Mouse (Mus musculus) CH12.LX (cell line): ENCODE measurements around the gene Rabep1. TPM values are rescaled to one million over a fixed set of nuclear protein-coding genes. Genes with fewer than 3 reads are reported as not detected.

ENCODE experiments used
- DNase-seq: peaks from one replicate; pipeline ENCODE4 v3.0.0-alpha.2; 2013; ENCODE audit errors: extremely low read depth
- H3K27ac ChIP-seq: 2 replicates; pipeline ENCODE4 v1.5.1; 2012; ENCODE audit warnings: low read depth, mild to moderate bottlenecking, control low read depth, moderate library complexity; ENCODE audit not compliant: insufficient read depth
- H3K27me3 ChIP-seq: replicated peaks from 2 replicates; pipeline ENCODE3; 2012; ENCODE audit warnings: inconsistent platforms
- H3K36me3 ChIP-seq, 2 experiments: replicated peaks in 1 of 2; 2 replicates each; pipeline versions ENCODE3 to v1.6.1; 2012; ENCODE audit warnings: inconsistent platforms in 1 of 2, low read length in 1 of 2, mild to moderate bottlenecking in 1 of 2, mixed read lengths in 1 of 2, moderate library complexity in 1 of 2; ENCODE audit not compliant: control insufficient read depth in 1 of 2, insufficient read depth in 1 of 2
- H3K4me1 ChIP-seq, 2 experiments: 2 replicates each; pipeline ENCODE4 v1.6.1; 2012; ENCODE audit warnings: inconsistent platforms in 1 of 2, moderate library complexity in 1 of 2; ENCODE audit not compliant: insufficient read depth in 2 of 2, control insufficient read depth in 1 of 2
- H3K4me2 ChIP-seq: 2 replicates; pipeline ENCODE4 v1.6.1; 2012; ENCODE audit warnings: low read depth, mild to moderate bottlenecking, control low read depth; ENCODE audit not compliant: poor library complexity, insufficient read depth, severe bottlenecking
- H3K4me3 ChIP-seq, 3 experiments: fragments of 150-350 bp in 1 of 3; sonication (generic) in 1 of 3; replicated peaks in 1 of 3; 2 replicates each; pipeline versions ENCODE3 to v1.5.1; 2011 to 2012; ENCODE audit warnings: low read depth in 2 of 3, low read length in 2 of 3, mild to moderate bottlenecking in 2 of 3, moderate library complexity in 2 of 3, control low read depth in 1 of 3, improper control_type of control experiment in 1 of 3, inconsistent platforms in 1 of 3, mixed read lengths in 1 of 3; ENCODE audit not compliant: poor library complexity in 1 of 3
- H3K79me2 ChIP-seq: replicated peaks from 2 replicates; pipeline ENCODE4 v1.6.1; 2012; ENCODE audit warnings: mild to moderate bottlenecking, moderate library complexity; ENCODE audit not compliant: control insufficient read depth, poor library complexity, insufficient read depth, severe bottlenecking; ENCODE audit errors: extremely low read depth
- H3K9ac ChIP-seq: 2 replicates; pipeline ENCODE4 v1.6.1; 2012; ENCODE audit warnings: low read depth, mild to moderate bottlenecking, control low read depth, moderate library complexity; ENCODE audit not compliant: insufficient read depth
- H3K9me3 ChIP-seq: replicated peaks from 2 replicates; pipeline ENCODE3; 2012; ENCODE audit warnings: low read length, inconsistent platforms, mixed read lengths
- BHLHE40 ChIP-seq: IDR thresholded peaks from 2 replicates; pipeline ENCODE4 v1.6.1; 2011; ENCODE audit warnings: mild to moderate bottlenecking, low read depth, low read length, improper control_type of control experiment
- ELF1 ChIP-seq: IDR thresholded peaks from 2 replicates; pipeline ENCODE4 v1.6.1; 2014; ENCODE audit warnings: low read depth, mild to moderate bottlenecking, inconsistent platforms, low read length, improper control_type of control experiment
- EP300 ChIP-seq: IDR thresholded peaks from 2 replicates; pipeline ENCODE4 v1.6.1; 2011; ENCODE audit warnings: low read length, improper control_type of control experiment
- HCFC1 ChIP-seq: IDR thresholded peaks from 2 replicates; pipeline ENCODE4 v1.6.1; 2012; ENCODE audit warnings: low read depth, mild to moderate bottlenecking, inconsistent platforms, low read length, improper control_type of control experiment
- IRF4 ChIP-seq: IDR thresholded peaks from 2 replicates; pipeline ENCODE4 v1.6.1; 2014; ENCODE audit warnings: low read depth, mild to moderate bottlenecking, inconsistent platforms, low read length, improper control_type of control experiment
- JUN ChIP-seq: IDR thresholded peaks from 2 replicates; pipeline ENCODE4 v1.6.1; 2011; ENCODE audit warnings: low read depth, mild to moderate bottlenecking, low read length, improper control_type of control experiment, moderate library complexity; ENCODE audit not compliant: insufficient read depth
- KAT2A ChIP-seq: IDR thresholded peaks from 2 replicates; pipeline ENCODE4 v1.6.1; 2012; ENCODE audit warnings: low read length, improper control_type of control experiment, inconsistent platforms; ENCODE audit not compliant: insufficient replicate concordance
- MAX ChIP-seq: IDR thresholded peaks from 2 replicates; pipeline ENCODE4 v1.6.1; 2011; ENCODE audit warnings: low read length, improper control_type of control experiment
- MAZ ChIP-seq: IDR thresholded peaks from 2 replicates; pipeline ENCODE4 v1.6.1; 2012; ENCODE audit warnings: low read depth, mild to moderate bottlenecking, inconsistent platforms, low read length, improper control_type of control experiment, moderate library complexity
- MEF2A ChIP-seq: IDR thresholded peaks from 2 replicates; pipeline ENCODE4 v1.6.1; 2014; ENCODE audit warnings: low read depth, mild to moderate bottlenecking, inconsistent platforms, low read length, improper control_type of control experiment, borderline replicate concordance
- MXI1 ChIP-seq: IDR thresholded peaks from 2 replicates; pipeline ENCODE4 v1.6.1; 2011; ENCODE audit warnings: mild to moderate bottlenecking, low read depth, low read length, improper control_type of control experiment
- NRF1 ChIP-seq: IDR thresholded peaks from 2 replicates; pipeline ENCODE4 v1.6.1; 2014; ENCODE audit warnings: low read depth, mild to moderate bottlenecking, inconsistent platforms, low read length, improper control_type of control experiment, moderate library complexity
- POLR2A ChIP-seq: IDR thresholded peaks from 2 replicates; pipeline ENCODE4 v1.6.1; 2011; ENCODE audit warnings: low read depth, mild to moderate bottlenecking, improper control_type of control experiment, low read length
- TBP ChIP-seq: conservative IDR thresholded peaks from 2 replicates; pipeline ENCODE4 v1.6.1; 2011; ENCODE audit warnings: low read depth, low read length, improper control_type of control experiment
- UBTF ChIP-seq: IDR thresholded peaks from 2 replicates; pipeline ENCODE4 v1.6.1; 2012; ENCODE audit warnings: low read depth, mild to moderate bottlenecking, inconsistent platforms, low read length, improper control_type of control experiment, moderate library complexity
- ZMIZ1 ChIP-seq: IDR thresholded peaks from 2 replicates; pipeline ENCODE4 v1.6.1; 2012; ENCODE audit warnings: low read depth, mild to moderate bottlenecking, inconsistent platforms, low read length, improper control_type of control experiment
- dilution Hi-C: fragments of 300-500 bp; cut with MboI; formaldehyde crosslinking; loops from 2 replicates; pipeline ENCODE4 v1.14.3; 2020; ENCODE audit warnings: low sequenced_read_pairs; ENCODE audit not compliant: extremely low pct_unique_long_range_greater_than_20kb, extremely low pct_ligation_motif_present
- in situ Hi-C: fragments of 300-500 bp; cut with MboI; formaldehyde crosslinking; loops from 3 replicates; pipeline ENCODE4 v1.14.3; 2019; ENCODE audit warnings: low sequenced_read_pairs, low pct_ligation_motif_present, low pct_unique_long_range_greater_than_20kb, mixed read lengths
- polyA plus RNA-seq: library from polyadenylated mRNA; unstranded; fragments of >175 nt; gene quantifications from 2 replicates; pipeline ENCODE4 v1.2.1, GENCODE M21; 2012; ENCODE audit warnings: low read depth; ENCODE audit not compliant: insufficient read length
- total RNA-seq, 2 experiments: library from RNA; depleted of rRNA; stranded (reverse); fragments of 300-350 nt in 1 of 2; fragments of >200 nt in 1 of 2; gene quantifications; 2 replicates each; pipeline ENCODE4 v1.2.3; 2012 to 2014

Gene Rabep1
- total and polyA plus RNA-seq, 3 experiments, result 22.3 to 28.3 (median 26.1) TPM

DNA sequence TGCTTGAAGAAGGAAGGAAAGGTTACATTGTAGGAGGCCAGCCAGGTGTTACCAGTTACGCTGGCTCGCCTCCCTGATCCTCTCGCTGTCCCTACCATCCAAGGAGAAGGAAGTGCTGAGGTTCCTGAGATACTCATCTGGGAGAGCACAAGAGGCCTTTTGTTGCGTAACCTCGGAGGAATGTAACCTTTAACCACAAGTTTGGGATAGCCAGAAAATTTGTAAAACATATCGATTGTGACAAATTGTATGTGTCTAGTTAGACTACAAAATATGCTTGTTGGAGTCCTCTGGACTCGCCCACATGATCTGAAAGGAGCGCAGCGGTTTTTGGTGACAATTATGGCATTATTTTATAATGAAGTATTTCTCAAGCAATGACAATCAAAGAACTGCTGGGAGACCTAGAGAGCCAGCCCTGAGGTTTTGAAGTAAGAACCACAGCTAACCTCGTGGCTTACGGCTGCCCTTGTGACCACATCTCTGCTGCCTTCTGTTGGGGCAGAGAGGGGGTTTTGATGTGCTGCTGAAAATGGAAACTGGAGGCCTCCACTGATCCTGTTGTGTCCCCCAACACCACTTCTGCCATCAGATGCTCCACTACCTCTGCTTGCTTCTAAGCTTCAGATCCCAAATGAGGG lies 15.5 kb upstream of the Rabep1 start:
- H3K36me3 ChIP-seq, result no peaks in the 10 kb centered on the region
- H3K79me2 ChIP-seq, result no peaks in the 10 kb centered on the region
- in situ Hi-C loops (no loop called here), dilution Hi-C loops (no loop called here)
- TF ChIP-seq ELF1 (no peak), MXI1 (no peak), UBTF (no peak), JUN (no peak), IRF4 (no peak), MEF2A (no peak)
- no peak overlapping the region for H3K4me2 ChIP-seq
- no peak overlapping the region for H3K27ac ChIP-seq
- H3K9me3 ChIP-seq, result peaks cover 16% of the 10 kb centered on the region
- no peaks in the 10 kb centered on the region for H3K4me1 ChIP-seq
- H3K9ac ChIP-seq, result no peak overlapping the region
- H3K27me3 ChIP-seq, result peaks cover 13% of the 10 kb centered on the region
- no peak for DNase-seq
- no peak overlapping the region for H3K4me3 ChIP-seq

DNA sequence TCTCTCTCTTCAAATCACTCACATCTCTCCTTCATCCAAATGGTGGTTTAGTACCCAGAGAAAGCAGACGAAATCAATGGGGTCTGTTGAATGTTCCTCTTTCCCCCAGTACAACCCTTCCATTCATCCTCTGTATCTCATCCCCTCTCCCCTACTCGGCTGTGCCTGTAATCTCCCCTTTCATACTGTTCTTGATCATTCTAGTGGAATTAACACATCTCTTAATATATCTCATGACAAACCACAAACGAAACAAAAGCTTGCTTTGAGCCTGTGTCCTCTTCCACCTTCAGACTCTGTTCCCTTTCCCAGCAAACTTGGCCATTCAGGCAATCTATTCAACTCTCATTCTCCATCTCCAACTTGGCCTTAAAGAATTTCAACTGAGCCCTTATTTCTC lies 13.4 kb upstream of the Rabep1 start:
- no peak overlapping the region for H3K9ac ChIP-seq
- no peaks in the 10 kb centered on the region for H3K79me2 ChIP-seq
- peaks cover 13% of the 10 kb centered on the region for H3K27me3 ChIP-seq
- no peak overlapping the region for H3K4me2 ChIP-seq
- no peak for DNase-seq
- H3K4me3 ChIP-seq, result no peak overlapping the region
- in situ Hi-C loops, result no loop called here
- peaks cover 16% of the 10 kb centered on the region for H3K9me3 ChIP-seq
- no peaks in the 10 kb centered on the region for H3K36me3 ChIP-seq
- dilution Hi-C loops, result no loop called here
- no peak overlapping the region for H3K27ac ChIP-seq
- peaks cover 2 to 4% of the 10 kb centered on the region in 2 experiments; a peak in 2 of 4 replicates for H3K4me1 ChIP-seq
- TF ChIP-seq MAX, result no peak
- no peak for TF ChIP-seq NRF1
- TF ChIP-seq IRF4, result no peak
- TF ChIP-seq ZMIZ1, result no peak
- no peak for TF ChIP-seq POLR2A
- no peak for TF ChIP-seq HCFC1
- no peak for TF ChIP-seq BHLHE40
- no peak for TF ChIP-seq TBP
- no peak for TF ChIP-seq MEF2A
- no peak for TF ChIP-seq MAZ
- no peak for TF ChIP-seq MXI1
- TF ChIP-seq EP300, result no peak
- no peak for TF ChIP-seq KAT2A
